Mouse (Mus musculus): ENCODE measurements around the gene Zfp661.
"Not testable (repeated sequence)": the region's sequence is repeated elsewhere in the genome, so short reads cannot be mapped to it uniquely, and the experiment has no call there.

Gene Zfp661

GRCm38 (mm10) chr2:127586694-127587513 lies at the start of gene Zfp661, which contains the start of gene Mrps5:
Gene Zfp661, minus strand, starts transcription at chr2:127587094.
Gene Mrps5, plus strand, starts transcription at chr2:127587222.
- peak; percentile 86 for DNase-seq (ENCODE audit: low read depth, low spot score)

GRCm38 (mm10) chr2:127635581-127635980 lies 48.7 kb upstream of the Zfp661 start:
- DNase-seq (ENCODE audit: low read depth, low spot score): no peak

- no peak for DNase-seq (ENCODE audit: low read depth, low spot score)
Observed at GRCm38 (mm10) chr2:127632601-127633000, 45.7 kb upstream of the Zfp661 start.

- DNase-seq (ENCODE audit: low read depth, low spot score): peak; percentile 74
Observed at GRCm38 (mm10) chr2:127627990-127628570, 41.2 kb upstream of the Zfp661 start.

GRCm38 (mm10) chr2:127627354-127627753 lies 40.5 kb upstream of the Zfp661 start:
- peak; percentile 94 for DNase-seq (ENCODE audit: low read depth, low spot score)

- DNase-seq (ENCODE audit: low read depth, low spot score): no peak
Observed at GRCm38 (mm10) chr2:127625659-127626058, 38.8 kb upstream of the Zfp661 start.

GRCm38 (mm10) chr2:127624786-127625185 lies 37.9 kb upstream of the Zfp661 start:
- no peak for DNase-seq (ENCODE audit: low read depth, low spot score)

- peak; percentile 23 for DNase-seq (ENCODE audit: low read depth, low spot score)
Observed at GRCm38 (mm10) chr2:127622065-127622464, 35.2 kb upstream of the Zfp661 start.

- DNase-seq (ENCODE audit: low read depth, low spot score): no peak
Observed at GRCm38 (mm10) chr2:127619311-127619710, 32.4 kb upstream of the Zfp661 start.

- peak; percentile 82 for DNase-seq (ENCODE audit: low read depth, low spot score)
Observed at GRCm38 (mm10) chr2:127612288-127612687, 25.4 kb upstream of the Zfp661 start.

GRCm38 (mm10) chr2:127611386-127611785 lies 24.5 kb upstream of the Zfp661 start:
- no peak for DNase-seq (ENCODE audit: low read depth, low spot score)

GRCm38 (mm10) chr2:127608986-127609385 lies 22.1 kb upstream of the Zfp661 start:
- DNase-seq (ENCODE audit: low read depth, low spot score): no peak

GRCm38 (mm10) chr2:127608234-127608633 lies 21.3 kb upstream of the Zfp661 start:
- peak; percentile 84 for DNase-seq (ENCODE audit: low read depth, low spot score)

GRCm38 (mm10) chr2:127605203-127605602 lies 18.3 kb upstream of the Zfp661 start:
- DNase-seq (ENCODE audit: low read depth, low spot score): no peak

GRCm38 (mm10) chr2:127603383-127603782 lies 16.5 kb upstream of the Zfp661 start:
- not testable (repeated sequence) for DNase-seq (ENCODE audit: low read depth, low spot score)

GRCm38 (mm10) chr2:127590840-127591239 lies 3.9 kb upstream of the Zfp661 start:
- peak; percentile 23 for DNase-seq (ENCODE audit: low read depth, low spot score)

- no peak for DNase-seq (ENCODE audit: low read depth, low spot score)
Observed at GRCm38 (mm10) chr2:127590204-127590603, 3.3 kb upstream of the Zfp661 start.

- DNase-seq (ENCODE audit: low read depth, low spot score): no peak
Observed at GRCm38 (mm10) chr2:127588897-127589296, 2.0 kb upstream of the Zfp661 start.

GRCm38 (mm10) chr2:127587514-127587844 lies 585 bp upstream of the Zfp661 start:
- no peak for DNase-seq (ENCODE audit: low read depth, low spot score)

- DNase-seq (ENCODE audit: low read depth, low spot score): peak; percentile 98
Observed at GRCm38 (mm10) chr2:127584436-127584858, 2.4 kb downstream of the Zfp661 start.

GRCm38 (mm10) chr2:127573322-127573721 lies 13.6 kb downstream of the Zfp661 start:
- DNase-seq (ENCODE audit: low read depth, low spot score): no peak

- peak; percentile 96 for DNase-seq (ENCODE audit: low read depth, low spot score)
Observed at GRCm38 (mm10) chr2:127559070-127559966, 27.6 kb downstream of the Zfp661 start.

Measured in brain, adult 2 months (tissue).